Mouse (Mus musculus) ES-Bruce4 (cell line): Measurements from ENCODE around the gene Msantd1.

ENCODE experiments used
- CTCF ChIP-seq: IDR thresholded peaks from one replicate; pipeline ENCODE4 v1.8.1; 2011; ENCODE audit warnings: low read depth, low read length
- EP300 ChIP-seq: IDR thresholded peaks from 2 replicates; pipeline ENCODE4 v1.6.1; 2011; ENCODE audit warnings: low read depth, low read length; ENCODE audit not compliant: insufficient read depth
- POLR2A ChIP-seq: IDR thresholded peaks from one replicate; pipeline ENCODE4 v1.8.1; 2011; ENCODE audit warnings: low read length; ENCODE audit not compliant: insufficient read depth

GRCm38 (mm10) chr5:34902371-34902770, 5.4 kb upstream of the Msantd1 start:
- no peak for TF ChIP-seq CTCF
- no peak for TF ChIP-seq POLR2A
- TF ChIP-seq EP300, result no peak
